Mouse (Mus musculus) frontal cortex, adult (tissue): ENCODE measurements at regions not wholly inside any gene's neighbourhood (a gene's known extent, or its start where the extent isn't known, plus 50 kb on each side); places are given as distances from the start of the nearest gene placed in this dataset.

ENCODE experiments used
- ATAC-seq: cut with Nextera tagmentation; 2 replicates; pipeline ENCODE4 v1.9.2; 2017; ENCODE audit warnings: mild to moderate bottlenecking, moderate library complexity, mixed read lengths; ENCODE audit not compliant: low TSS enrichment

DNA sequence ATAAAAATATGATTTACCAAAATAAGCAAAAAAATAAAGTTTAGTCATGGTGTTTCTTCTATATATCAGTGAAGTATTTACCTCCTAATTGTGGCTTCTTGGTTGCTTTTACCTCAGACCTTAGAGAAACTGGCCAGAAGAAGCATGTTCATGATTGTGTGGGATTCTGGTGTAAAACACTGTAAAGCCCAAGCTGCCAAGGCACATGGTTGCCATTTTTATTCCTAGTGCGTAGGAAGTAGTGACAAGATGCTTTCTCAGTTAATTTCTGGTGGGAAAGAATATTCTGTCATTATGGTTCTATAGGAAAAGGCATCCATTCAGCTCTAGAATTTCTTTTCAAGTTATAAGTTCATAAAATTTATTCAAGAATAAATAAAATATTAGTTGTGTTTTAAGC lies 805.2 kb downstream of the Olfm4 start:
- ATAC-seq = peak; percentile 70

DNA sequence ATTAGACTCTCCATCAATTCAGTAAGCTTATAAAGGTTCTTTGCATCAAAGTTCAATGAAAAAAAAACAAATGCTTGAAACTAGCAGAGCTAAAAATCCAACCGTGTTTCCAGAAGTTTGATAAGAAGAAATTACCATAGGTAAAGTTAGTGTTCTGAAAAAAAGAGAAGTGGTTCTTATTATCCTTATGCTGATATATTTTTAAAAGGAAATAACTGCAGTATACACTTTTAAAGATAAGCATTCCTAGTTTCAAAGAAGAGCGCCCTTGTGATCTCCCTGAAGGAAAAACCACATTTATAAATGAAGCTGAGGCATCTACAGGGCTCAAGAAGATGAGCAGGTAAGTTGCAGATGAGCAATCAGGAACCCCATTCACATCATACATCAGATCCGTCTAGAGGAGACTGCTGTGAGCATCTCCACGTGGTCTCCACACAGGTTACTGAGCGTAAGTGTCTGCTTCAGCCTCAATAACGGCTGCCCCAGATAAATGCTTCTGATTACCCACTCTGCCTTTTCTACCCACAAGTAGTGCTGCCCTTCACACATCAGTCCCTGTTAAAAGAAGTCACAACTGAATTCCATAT lies 815.6 kb downstream of the Olfm4 start:
- ATAC-seq = no peak

DNA sequence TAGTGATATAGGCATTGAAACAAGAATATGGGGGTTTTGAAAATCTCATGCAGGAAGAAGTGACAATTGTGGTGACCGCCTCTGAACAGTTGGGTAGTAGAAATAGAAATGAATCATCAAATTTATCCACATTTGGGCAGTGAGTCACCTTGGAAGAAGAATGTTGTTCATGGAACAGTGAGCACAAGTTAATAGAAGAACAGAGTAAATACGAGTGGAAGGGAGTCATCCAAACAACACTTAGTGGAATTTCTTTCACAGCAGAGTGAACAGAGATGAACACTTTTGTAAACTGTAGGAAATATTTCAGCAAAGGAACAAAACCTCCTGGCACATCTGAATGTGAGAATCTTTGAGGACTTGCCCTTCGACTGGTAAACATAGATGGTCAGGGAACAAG lies 846.6 kb downstream of the Olfm4 start:
- 0 out of 2 replicates have a peak, but pooled peaks have one; percentile 52 for ATAC-seq

DNA sequence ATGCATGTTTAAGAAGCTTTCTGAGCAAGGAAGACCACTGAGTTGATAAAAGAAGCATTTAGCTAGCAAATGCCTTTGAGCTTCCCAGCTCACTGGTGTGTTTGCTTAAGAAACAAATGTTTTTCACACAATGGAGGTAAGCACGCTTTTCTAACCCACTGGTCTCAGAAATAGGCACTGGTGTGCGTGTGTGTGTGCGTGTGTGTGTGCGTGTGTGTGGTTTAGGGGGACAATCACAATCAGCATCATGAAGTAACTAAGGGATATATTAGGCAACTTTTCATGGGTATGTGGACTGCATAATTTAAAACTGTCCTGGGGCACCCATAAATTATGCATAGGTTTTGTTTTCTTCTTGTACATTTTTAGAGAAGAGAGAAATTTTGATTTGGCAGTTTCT lies 860.7 kb downstream of the Olfm4 start:
- no peak for ATAC-seq

DNA sequence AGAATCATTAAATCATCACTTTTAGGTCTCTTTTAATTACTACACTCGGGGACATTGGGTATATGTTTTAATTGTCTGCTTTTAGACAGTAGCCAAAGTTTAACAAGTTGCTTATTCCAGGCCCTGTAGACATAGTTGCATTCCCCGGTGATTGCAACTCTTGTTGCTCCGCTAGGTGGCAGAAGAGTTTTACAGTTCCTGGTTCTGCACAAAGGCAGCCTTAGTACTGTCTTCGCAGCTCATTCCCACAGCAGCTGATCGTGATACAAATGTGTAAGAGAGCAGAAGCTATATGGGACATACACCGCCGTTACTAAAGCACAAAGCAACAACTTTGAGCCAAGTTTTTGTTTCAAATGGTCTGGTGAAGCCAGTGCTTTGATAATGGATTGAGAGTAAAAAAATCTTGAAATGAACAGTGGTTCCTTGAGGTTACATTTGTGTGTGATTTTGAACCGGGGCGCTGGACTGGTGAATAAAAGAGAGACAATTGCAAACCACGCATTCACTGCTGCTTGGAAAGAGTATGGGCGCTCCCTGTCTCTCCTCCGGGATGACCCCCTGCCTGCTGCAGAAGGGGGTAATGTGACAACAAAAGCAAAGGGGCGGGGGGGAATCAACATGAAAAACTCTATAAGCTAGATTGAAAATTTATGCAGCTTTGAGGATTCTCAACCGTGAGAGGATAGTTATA lies 861.8 kb downstream of the Olfm4 start:
- peak; percentile 100 for ATAC-seq

DNA sequence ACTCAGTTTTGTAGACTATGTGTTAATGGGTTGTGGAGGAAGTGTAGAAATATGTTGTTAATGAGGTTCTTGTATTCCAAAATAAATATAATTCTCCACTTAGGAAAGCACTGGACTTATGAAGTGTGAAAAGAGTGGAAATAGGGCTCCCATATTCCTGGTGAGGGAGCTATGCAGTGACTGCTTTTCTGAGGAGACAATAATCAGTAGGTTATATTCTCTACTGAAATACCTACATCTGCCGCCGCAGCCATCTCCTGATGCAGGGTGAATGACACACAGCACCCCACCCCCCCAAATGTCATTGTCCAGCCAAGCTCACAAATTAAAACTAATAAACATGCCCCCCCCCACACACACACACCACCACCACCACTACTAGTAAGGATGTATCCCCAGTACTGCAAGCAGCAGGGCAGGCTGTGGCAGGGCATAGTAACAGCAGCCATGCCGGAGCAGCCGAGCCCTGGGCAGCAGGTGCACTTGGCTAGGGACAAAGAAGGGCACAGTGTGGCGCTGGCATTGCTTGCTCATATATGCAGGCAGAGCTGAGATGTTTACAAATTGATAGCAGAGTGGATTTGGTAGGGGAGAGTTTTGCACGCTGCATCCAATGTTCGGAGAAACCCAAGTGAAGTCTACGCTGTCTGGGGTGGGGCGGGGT lies 862.7 kb downstream of the Olfm4 start:
- no peak for ATAC-seq
